Mouse (Mus musculus) retina, embryonic 14.5 days (tissue): ENCODE data around the gene Ttc21a.

Source experiments
- DNase-seq: peaks from one replicate; pipeline ENCODE4 v3.0.0-alpha.2; 2015; ENCODE audit warnings: low spot score

Ttc21a gene

DNA sequence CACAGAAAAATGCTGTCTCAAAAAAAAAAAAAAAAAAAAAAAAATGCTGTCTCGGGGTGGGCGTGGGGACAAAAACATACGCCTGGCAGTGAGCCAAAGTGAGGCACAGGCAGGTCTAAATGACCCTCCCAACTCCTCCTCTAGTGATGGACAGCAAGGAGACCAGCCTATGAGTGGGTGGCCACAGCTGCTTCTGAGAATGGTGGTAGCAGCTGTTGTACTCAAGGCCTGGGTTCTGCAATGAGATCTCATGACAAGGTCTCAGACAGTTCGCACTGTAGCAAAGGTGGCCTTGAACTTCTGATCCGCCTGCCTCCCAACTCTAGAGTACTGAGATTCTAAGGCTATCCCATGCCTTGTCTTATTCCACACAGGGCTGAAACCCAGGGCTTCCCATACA lies 4.0 kb downstream of the Ttc21a start:
- DNase-seq, result no peak

DNA sequence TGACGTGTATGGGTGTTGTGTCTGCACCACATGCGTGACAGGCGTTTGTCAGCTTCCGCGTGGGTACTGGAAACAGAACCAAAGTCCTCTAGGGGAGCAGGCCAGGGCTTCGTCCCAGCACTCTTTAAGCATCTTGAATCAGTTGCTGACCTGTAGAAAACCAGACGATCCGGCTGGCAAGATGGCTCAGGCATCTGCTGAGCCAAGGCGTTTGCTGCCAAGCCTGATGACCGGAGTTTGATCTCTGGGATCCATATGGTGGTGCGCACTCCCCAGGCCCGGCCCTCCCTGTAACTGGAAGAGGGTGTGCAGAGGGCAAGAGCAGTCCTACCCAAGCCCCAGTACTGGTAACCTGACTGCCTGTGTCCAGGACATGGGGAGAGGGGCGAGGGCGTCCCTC lies 4.5 kb downstream of the Ttc21a start:
- no peak for DNase-seq

DNA sequence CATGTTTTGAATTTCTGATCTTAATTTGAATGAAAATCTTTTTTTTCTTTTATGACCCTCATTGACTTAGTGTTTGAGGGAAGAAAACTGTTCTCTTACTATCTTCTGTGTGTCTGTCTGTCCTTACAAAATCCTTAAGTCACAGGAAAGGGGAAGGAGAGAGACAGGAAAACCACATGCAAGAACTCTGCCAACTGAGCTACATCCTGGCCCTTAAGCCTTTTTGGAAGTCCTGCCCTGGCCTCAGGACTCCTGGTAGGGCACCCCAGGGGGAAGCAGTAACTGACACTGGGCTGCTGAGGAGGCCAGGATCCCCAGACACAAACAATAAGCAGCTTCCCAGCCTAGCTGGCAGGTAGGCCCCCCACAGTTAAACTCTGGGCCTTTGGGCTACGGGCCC lies 5.9 kb downstream of the Ttc21a start:
- DNase-seq, result no peak

DNA sequence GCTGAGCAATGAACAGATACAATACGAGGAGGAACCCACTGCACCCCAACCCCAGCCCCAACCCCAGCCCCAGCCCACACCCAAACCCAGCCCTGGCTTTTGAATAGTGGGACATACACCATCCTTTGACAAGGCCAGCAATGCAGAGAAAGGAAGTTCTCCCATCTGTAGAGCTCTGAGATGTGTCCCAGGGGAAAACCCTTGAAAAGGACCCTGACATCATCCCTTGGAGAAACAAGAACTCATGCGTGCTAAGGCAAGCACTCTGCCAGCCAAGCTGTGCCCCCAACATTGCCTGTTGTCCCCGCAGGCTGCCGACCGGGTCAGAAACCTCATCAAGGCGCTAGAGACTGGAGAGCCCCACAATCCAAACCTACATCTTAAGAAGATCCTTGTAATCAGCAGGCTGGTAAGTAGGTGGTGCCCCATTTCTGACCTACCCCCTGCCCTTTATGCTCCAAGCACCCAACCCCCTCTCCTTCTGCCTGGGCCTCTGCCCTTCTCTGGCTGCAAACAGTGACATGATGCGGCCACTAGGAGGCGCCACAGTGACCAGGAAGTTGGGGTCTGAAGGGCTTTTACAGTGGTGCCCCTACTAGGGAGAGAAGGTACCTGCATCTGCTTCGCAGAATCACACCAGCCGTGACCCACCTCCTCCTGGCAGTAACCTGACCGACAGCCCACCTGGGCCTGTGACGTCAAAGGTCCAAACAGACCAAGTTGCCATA lies 7.9 kb downstream of the Ttc21a start:
- peak; percentile 30 for DNase-seq

DNA sequence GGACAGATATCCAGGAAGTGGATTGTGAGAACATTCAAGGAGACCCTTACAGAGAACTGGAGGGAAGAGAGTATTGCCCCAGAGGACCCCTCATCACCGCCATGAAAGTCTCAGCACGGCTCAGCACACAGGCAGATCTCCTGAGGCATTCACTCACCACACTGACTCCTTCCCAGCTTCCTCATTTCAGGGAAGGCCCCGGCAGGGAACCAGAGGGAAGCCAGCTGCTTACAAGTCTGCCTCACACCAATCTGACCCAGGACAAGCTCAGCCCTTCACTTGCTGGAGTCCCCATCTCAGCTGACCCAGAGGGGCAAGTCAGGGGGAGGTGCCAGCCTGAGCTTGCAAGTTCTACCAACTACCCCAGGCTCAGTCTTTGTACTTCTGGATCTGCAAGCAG lies 11.4 kb downstream of the Ttc21a start:
- no peak for DNase-seq

DNA sequence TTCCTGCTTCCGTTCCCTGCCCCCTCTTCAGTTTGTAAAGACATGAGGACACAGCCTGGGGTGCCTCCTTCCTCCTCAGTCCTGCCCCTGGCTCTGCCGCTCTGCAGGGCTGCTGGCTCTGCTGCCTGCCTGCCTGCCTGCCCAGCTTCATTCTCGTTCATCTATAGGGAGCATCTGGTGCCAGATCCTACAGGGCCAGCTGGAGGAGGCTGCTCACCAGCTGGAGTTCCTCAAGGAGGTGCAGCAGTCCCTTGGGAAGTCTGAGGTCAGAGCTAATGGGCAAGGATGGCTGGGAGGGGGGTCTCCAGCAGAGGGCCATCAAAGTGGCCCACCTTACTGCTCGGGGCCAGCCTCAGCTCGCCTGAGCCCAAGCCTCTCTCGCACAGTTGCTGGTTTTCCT lies 13.0 kb downstream of the Ttc21a start:
- peak; percentile 24 for DNase-seq

DNA sequence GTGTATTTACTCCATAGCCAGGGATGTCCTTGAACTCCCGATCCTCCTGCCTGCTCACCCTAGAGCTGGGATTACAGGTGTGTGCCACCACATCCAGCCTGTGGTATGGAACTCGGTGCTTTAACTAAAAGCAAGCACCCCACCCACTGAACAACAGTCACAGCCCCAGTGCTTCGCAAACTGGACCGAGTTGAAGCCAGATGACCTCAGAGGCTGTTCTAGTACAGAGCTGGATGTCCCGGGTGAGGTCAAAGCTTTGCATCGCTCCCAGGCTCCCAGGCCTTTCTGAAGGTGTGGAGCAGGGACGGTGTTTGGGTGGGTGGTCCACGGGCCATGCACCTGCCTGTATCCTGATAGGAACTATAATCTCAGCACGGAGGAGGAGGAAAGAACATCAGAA lies 14.0 kb downstream of the Ttc21a start:
- DNase-seq, result no peak

DNA sequence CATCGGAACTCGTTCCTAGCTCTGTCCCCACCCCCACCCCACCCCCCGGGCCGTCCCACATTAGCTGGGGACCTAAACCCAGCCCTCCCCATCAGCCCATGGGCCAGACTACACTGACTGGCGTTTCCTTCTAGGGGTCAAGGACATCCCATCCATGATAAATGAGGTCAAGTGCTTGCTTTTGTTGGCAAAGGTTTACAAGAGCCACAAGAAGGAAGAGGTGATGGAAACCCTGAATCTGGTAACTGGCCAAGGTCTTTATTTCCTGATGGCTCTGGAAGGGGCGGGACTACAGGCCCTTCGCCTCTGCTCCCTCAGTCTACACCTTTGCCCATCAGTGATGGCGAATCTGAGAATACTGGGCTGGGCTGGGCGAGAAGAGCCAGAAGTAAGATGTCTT lies 21.4 kb downstream of the Ttc21a start:
- no peak for DNase-seq

DNA sequence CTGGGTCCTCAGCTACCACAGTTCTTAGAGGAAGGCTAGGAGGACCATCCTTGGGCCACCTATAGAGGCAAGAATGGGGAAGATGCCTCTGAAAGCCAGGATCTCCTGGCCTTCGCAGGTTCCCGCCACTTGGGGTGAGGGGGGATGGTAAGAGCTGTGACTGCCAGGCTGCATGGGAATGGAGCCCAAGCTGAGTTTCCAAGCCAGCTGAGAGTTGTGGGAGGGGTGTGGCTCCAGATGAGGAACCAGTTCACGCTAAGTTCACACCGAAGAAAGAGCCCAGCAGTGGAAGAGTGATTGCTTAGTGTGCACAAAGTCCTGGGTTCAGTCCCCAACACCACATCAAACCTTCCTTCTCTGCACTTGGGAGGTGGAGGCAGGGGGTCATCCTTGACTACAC lies 24.8 kb downstream of the Ttc21a start:
- no peak for DNase-seq

DNA sequence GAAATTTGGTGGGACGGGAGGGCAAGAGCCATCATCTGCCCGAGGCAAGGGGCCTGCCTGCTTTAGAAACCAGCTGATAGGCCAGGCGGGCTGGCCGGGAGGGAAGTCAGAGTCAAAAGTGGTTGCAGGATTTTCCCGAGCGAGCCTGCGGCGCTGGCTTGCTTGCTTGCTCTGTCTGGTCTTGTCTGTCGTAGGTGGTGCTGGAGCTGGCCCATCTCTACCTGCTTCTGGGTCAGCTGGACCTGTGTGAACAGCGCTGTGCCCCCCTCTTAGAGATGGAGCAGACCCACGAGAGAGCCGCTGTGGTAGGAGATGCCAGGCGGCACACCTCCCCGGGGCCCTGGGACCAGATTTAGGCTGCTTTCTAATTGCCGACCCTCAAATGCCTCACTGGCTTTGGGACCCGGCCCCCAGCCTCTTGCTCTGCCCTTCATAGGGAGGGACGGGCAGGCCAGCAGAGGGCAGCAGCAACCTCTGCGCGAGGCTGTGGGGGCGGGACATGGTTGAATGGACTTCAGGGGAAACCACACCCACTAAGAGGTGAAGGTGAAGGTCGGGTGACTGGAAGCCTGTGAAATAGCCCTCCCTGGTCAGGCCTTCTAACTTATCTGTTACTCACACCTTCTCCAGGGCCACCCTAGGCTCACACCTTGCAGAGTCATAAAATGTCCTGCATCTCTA lies 25.7 kb downstream of the Ttc21a start:
- DNase-seq, result peak; percentile 80

DNA sequence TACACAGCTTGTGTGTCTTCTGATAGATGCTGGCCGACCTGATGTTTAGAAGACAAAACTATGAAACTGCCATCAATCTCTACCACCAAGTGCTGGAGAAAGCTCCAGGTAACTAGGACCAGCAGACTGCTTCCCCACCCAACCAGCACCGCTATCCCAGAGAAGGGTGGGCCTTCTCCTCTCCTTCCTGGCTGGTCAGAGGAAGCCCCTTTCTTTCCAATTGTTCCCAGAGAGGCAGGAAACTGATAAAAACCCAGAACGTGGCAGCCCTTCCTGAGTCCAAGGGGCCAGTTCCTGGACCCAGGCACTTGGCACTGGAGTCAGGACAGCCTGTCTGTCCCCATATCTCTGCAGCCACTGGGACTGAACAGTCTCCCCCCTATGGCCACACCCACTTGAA lies 26.8 kb downstream of the Ttc21a start:
- DNase-seq, result no peak

DNA sequence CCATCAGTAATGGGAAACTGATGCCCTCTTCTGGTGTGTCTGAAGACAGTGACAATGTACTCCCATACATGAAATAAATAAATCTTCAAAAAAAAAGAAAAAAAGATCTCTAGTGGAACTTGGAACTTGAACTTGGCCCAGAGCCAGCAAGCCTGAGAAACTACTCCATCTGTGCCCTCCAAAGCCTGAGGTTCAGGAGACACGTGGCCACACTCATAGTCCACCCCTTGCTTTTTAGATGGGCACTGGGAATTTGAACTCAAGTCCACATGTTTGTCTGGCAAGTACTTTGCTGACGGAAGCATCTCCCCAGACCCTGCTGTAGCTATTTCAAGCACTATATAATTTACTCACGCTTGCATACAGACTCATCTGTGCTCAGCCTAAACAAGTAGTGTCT lies 27.8 kb downstream of the Ttc21a start:
- no peak for DNase-seq

DNA sequence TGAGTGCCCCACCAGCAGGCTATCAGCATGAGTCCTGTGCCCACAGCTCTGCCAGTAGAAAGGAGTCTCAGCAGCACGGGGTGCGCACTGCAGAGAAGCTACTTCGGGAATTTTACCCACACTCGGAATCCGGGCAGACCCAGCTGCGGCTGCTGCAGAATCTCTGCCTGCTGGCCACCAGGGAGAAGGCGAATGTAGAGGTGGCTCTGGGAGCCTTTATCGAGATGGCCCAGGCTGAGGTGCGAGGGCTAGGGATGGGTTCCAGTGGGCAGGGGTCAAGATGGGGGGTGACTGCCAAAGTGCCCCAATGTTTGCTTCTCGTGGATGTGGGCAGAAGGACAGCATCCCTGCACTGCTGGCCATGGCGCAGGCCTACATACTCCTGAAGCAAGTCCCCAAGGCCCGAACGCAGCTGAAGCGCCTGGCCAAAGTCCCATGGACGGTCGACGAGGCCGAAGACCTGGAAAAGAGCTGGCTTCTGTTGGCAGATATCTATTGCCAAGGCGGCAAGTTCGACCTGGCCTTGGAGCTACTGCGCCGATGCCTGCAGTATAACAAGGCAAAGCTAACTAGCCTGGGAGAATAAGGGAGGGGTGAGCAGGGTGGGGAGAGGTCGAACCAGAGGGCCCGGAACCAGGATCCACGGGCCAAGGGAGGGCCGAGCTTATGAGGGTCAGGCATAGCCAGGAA lies 29.0 kb downstream of the Ttc21a start:
- DNase-seq, result no peak

DNA sequence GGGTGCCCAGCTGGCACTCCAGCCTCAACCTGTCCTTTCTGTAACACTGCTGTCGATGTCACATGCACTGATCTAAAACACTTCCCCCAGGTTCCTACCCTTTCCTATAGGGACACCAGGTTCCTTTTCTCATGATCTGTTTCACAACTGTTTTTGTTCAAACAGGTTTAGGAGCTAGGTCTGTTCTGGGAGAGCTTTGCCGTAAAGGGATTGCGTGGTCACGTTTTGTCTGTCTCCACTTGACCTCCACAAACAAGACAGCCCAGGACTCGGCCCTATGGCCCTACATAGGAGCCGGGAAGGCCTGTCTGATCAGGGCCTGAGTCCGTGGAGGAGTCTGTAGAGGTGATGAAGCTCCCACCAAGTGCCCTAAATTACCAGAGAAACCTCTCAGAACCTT lies 32.4 kb downstream of the Ttc21a start:
- no peak for DNase-seq

DNA sequence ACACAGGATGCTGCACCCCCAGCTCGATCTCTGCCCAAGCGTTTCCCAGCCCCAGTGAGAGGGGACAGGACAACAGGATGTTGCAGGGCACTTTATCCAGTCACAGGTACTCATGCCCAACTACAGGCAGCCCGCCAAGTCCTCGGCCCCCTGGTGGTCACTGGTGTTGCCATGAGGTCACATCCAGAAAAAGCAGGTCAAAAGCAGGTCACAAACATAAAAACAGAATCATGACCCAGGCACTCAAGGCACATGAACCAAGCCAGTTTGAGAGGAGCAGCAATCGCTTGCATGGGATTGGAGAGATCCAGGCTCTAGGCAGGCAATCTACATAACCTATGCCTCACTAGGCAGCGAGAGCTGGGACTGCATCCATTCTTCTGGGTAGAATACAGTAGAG lies 32.8 kb downstream of the Ttc21a start:
- DNase-seq, result peak; percentile 54

DNA sequence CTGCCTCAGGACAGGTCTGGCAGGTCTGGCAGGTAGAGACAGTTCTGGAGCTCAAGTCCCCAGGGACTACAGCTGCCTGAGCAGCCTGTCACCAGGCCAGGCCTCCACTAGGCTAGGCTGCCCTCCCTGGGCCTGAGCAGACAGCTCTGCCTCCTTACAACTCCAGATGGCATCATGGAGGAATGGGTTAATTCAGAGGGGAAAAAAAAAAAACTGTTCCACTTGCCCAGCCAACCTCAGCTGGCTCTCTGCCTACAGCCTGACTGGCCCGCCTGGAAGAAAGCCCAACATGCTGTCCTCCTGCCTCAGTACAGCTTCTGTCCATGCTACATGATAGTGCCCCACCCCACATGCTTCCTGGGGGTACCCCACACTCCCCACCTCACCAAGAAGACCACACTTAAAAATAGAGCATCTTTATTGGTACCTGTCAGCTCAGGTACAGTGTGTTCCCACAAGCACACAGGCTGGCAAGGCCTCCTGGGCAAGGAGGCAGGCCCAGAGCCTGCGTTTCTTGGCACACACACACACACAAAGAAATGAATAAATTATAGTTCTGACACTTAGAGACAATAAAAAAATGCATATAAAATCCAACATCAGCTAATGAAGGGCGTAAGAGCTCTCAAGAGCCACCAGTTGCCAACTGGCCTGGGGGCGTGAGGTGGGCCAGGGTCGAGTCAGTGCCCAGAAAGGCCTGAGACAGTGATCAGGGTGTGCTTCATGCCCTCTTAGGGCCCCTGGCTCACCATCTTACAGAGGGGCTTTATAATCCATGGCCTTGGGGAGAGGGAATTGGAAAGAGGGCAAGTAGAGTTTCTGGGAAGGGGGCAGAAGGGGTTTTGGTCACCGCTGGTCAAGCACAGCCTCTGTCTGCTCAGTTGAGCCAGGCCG lies 33.6 kb downstream of the Ttc21a start:
- no peak for DNase-seq

DNA sequence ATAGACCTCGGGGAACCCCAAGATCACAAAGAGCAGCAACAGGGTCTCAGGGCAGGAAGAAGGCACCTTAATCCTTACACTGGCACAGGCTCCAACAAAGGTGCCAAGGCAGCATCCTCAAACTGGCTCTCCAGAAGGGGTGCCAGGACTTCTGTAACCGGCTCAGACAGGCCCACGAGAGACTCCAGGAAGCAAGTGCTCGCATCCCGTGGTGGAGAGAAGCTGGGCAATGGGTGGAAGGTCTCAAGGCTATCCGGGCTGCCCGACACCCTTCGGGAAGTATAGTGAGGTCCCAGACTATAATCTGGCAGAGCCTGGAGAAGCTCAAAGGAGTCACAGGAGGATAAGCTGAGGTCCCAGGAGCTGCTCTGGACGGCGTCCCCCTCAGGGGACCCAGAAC lies 34.8 kb downstream of the Ttc21a start:
- DNase-seq, result no peak

DNA sequence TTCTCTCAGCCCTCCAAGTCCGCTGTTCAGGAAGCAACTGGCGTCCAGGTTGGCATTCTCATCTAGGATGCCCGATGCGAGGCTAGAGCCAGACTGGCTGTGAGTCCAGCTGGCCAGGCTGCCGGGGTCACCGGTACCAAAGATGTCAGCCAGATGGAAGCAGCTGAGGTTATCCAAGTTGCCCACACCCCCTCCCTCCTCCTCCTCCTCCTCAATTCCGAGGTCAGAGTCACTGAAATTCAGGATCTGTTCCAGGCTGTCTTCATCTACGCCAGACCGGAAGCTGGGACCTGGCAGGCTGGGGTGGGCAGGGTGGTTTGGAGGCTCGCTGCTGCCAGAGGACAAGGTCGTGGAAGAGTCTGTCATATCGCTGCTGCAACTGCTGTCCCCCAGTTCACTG lies 35.2 kb downstream of the Ttc21a start:
- no peak for DNase-seq

DNA sequence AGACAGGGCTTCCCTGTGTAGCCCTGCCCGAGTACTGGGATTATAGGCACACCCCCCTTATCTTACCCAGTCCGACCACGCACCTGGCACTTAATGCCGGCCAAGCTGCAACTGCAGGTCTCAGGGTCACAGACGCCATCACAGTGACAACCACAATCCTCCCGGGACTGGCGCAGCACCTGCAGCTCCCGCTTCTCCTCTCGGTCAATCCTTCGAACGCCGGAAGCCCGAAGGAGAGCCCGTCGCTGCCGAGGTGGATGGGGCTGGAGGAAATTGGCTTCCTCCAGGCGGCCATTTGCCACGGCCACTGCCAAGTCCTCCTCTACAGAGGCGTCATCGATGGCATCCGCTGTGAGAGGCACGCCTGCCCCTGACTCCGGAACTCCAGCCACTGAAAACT lies 35.9 kb downstream of the Ttc21a start:
- no peak for DNase-seq

DNA sequence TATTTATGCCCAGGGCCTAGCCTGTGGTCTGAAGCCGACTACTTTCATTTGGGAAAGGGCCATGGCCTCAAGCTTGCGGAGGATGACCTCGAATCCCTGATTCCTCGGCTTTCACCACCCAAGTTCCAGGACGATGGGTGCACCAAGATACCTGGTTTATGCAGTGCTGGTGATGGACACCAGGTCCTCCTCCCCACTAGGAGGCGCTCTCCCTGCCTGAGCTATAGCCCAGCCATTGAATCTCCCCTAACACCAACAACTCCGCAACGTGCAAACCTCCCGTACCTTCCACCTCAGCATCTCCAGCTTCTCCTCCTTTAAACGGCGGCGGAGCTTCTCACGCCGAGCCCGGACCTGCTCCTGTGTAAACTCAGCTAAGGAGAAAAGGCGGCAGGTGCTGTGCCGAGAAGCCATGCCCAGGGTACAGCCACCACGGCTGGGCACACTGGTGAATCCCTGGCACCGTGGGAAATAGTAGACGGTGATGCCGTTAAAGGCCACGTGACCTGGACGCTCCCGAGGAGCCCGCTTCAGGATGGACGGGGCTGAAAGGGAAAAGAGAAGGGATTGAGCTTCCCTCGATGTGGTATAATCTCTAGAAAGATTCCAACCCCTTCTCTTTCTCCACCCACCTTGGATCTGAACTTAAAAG lies 36.6 kb downstream of the Ttc21a start:
- DNase-seq, result no peak

DNA sequence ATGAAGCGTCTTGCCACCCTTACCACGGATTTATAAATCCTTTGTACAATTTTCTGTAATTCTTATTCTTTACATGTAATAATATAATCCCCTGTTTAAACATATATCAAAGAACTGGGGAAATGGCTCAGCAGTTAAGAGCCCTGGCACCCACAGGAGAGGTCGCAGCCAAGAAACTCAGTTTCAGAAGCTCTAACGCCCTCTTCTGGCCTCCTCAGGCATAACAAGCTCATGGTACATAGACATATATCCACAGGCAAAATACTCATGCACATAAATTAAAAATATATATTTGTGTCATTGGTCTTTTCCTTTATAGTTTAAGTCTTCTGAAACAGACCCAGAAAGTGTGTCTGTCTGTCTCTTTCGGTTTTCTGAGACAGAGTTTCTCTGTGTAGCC lies 37.2 kb downstream of the Ttc21a start:
- no peak for DNase-seq

DNA sequence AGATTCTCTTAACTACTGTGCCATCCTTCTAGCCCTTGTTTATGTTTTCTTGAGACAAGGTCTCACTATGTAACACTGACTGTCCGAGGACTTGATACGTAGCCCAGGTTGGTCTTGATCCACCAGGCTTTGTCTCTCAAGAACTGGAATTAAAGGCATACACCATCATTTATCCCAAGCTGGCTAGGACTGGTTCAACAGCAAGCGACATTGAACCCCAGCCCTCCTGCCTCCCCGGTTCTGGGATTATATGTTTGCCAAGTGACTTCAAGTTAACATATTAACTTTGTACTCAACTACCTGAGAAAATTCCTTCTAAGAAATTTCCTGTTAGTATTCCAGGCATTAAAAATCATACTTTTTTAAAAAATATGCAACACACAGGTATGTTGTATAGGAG lies 37.9 kb downstream of the Ttc21a start:
- DNase-seq, result no peak
